Mouse (Mus musculus) midbrain, embryonic 10.5 days (tissue): ENCODE data around the gene Cks1b. TPM values are rescaled to one million over a fixed set of nuclear protein-coding genes. Genes with fewer than 3 reads are reported as not detected.
A peak's percentile ranks its signal among the peaks of the same experiment; 100 is the strongest.

Experiments used
- DNase-seq: peaks from one replicate; pipeline ENCODE4 v3.0.0-alpha.2; 2017; ENCODE audit warnings: low spot score
- H3K27ac ChIP-seq: fragments of 300-500 bp; sonication (generic); replicated peaks from 2 replicates; pipeline ENCODE4 v1.5.1; 2016; ENCODE audit warnings: mild to moderate bottlenecking
- H3K27me3 ChIP-seq: fragments of 300-500 bp; sonication (generic); 2 replicates; pipeline ENCODE4 v1.6.1; 2016; ENCODE audit warnings: low read depth, mild to moderate bottlenecking; ENCODE audit not compliant: poor library complexity, severe bottlenecking
- H3K36me3 ChIP-seq: fragments of 300-500 bp; sonication (generic); 2 replicates; pipeline ENCODE4 v1.6.1; 2016; ENCODE audit warnings: mild to moderate bottlenecking, moderate library complexity
- H3K4me1 ChIP-seq: fragments of 300-500 bp; sonication (generic); 2 replicates; pipeline ENCODE4 v1.6.1; 2016
- H3K4me3 ChIP-seq: fragments of 300-500 bp; sonication (generic); 2 replicates; pipeline ENCODE4 v1.5.1; 2016; ENCODE audit warnings: mild to moderate bottlenecking, moderate library complexity
- H3K9me3 ChIP-seq: fragments of 300-500 bp; sonication (generic); replicated peaks from 2 replicates; pipeline ENCODE4 v1.6.1; 2016; ENCODE audit warnings: mild to moderate bottlenecking
- WGBS: fragments of 180-500 bp; shearing (Covaris S2); methylation state at CpG from one replicate; pipeline ENCODE4 v1.1.7; 2016; 5-methylcytosine and 5-hydroxymethylcytosine counted together
- polyA plus RNA-seq: library from polyadenylated mRNA; unstranded; fragments of >200 nt; fragmentation: Nextera tagmentation; extraction: Ambion mirVana; gene quantifications from 2 replicates; pipeline ENCODE4 v1.2.1, GENCODE M21; 2016

Cks1b gene
- polyA plus RNA-seq, 1 experiment from 2014 or later, result 645 TPM

- H3K4me3 ChIP-seq, result peak overlapping the region; percentile 57
- no peaks in the 10 kb centered on the region for H3K27me3 ChIP-seq
- peaks cover 38% of the 10 kb centered on the region for H3K36me3 ChIP-seq
- peak overlapping the region; percentile 85 for H3K27ac ChIP-seq
- no peaks in the 10 kb centered on the region for H3K9me3 ChIP-seq
- 5% methylated on average over 22 of the region's 22 CpGs for WGBS
- no peak for DNase-seq
- H3K4me1 ChIP-seq, result peaks cover 57% of the 10 kb centered on the region
Observed at GRCm38 (mm10) chr3:89421810-89422473, 3.8 kb upstream of the Cks1b start.

- peak overlapping the region; percentile 85 for H3K27ac ChIP-seq
- H3K36me3 ChIP-seq, result peaks cover 37% of the 10 kb centered on the region
- 2% methylated on average over 11 of the region's 11 CpGs for WGBS
- no peaks in the 10 kb centered on the region for H3K9me3 ChIP-seq
- no peaks in the 10 kb centered on the region for H3K27me3 ChIP-seq
- DNase-seq, result peak; percentile 72
- H3K4me3 ChIP-seq, result peak overlapping the region; percentile 57
- H3K4me1 ChIP-seq, result peaks cover 64% of the 10 kb centered on the region
Observed at GRCm38 (mm10) chr3:89421002-89421774, 3.0 kb upstream of the Cks1b start.

GRCm38 (mm10) chr3:89420421-89420820 lies 2.2 kb upstream of the Cks1b start:
- Histone ChIP-seq H3K27ac (peak overlapping the region; percentile 85; the same call in 1 of the 2 replicates), H3K4me3 (peak overlapping the region; percentile 57), H3K4me1 (peaks cover 66% of the 10 kb centered on the region), H3K36me3 (peaks cover 39% of the 10 kb centered on the region), H3K27me3 (no peaks in the 10 kb centered on the region), H3K9me3 (no peaks in the 10 kb centered on the region)
- WGBS, result 65% methylated on average over 2 of the region's 2 CpGs
- no peak for DNase-seq

- WGBS, result 43% methylated on average over 3 of the region's 3 CpGs
- Histone ChIP-seq H3K4me3 (peak overlapping the region; percentile 73), H3K4me1 (peaks cover 66% of the 10 kb centered on the region), H3K27ac (peak overlapping the region; percentile 94), H3K27me3 (no peaks in the 10 kb centered on the region), H3K36me3 (peaks cover 39% of the 10 kb centered on the region), H3K9me3 (no peaks in the 10 kb centered on the region)
- no peak for DNase-seq
Observed at GRCm38 (mm10) chr3:89419981-89420380, 1.8 kb upstream of the Cks1b start.

GRCm38 (mm10) chr3:89419571-89419970 lies 1.4 kb upstream of the Cks1b start:
- peaks cover 66% of the 10 kb centered on the region for H3K4me1 ChIP-seq
- no peaks in the 10 kb centered on the region for H3K27me3 ChIP-seq
- H3K36me3 ChIP-seq, result peaks cover 39% of the 10 kb centered on the region
- H3K27ac ChIP-seq, result peak overlapping the region; percentile 94
- H3K4me3 ChIP-seq, result peak overlapping the region; percentile 73
- WGBS, result 3% methylated on average over 9 of the region's 9 CpGs
- DNase-seq, result peak; percentile 36
- H3K9me3 ChIP-seq, result no peaks in the 10 kb centered on the region

DNA sequence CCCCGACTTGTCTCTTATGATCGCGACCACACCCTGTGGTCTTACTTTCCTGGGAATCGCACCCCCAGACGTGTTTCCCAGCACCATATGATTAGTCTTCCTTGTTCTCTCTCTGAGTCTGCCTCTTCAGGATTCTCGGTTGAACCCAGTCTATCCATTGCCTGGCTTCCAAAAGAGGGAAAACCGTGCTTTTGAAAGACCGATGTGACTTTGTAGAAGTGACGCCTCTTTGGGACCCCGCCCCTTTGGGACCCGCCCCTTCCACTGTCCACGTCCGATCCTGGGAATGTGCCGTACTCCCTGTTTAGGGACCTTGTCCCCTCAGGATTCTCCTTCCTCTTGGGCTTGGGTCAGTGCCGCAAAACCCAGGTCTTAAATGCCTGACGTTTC lies 673 bp upstream of the Cks1b start:
- Histone ChIP-seq H3K4me3 (peak overlapping the region; percentile 73), H3K9me3 (no peaks in the 10 kb centered on the region), H3K27me3 (no peaks in the 10 kb centered on the region), H3K36me3 (peaks cover 39% of the 10 kb centered on the region), H3K4me1 (peaks cover 59% of the 10 kb centered on the region), H3K27ac (peak overlapping the region; percentile 94)
- WGBS, result under 1% methylated on average over 16 of the region's 16 CpGs
- DNase-seq, result peak; percentile 84

DNA sequence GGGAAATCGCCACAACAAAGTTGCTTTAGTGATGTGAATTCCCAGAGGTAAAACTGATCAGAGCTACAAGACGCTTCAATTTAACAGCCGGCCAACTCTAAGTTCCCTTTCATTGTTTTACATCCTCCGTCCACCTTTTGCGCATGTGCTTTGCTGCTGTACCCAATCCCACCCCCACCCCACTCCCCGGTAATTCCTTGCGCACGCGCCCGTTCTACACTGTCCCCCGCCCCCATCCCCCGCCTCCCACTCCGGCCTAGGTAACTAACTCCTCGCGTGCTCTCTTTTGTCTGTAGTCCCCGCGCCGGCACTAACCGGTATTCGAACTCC lies 378 bp downstream of the Cks1b start:
- peaks cover 40% of the 10 kb centered on the region for H3K36me3 ChIP-seq
- H3K9me3 ChIP-seq, result no peaks in the 10 kb centered on the region
- WGBS, result under 1% methylated on average over 20 of the region's 20 CpGs
- peak overlapping the region; percentile 94 for H3K27ac ChIP-seq
- peaks cover 50% of the 10 kb centered on the region for H3K4me1 ChIP-seq
- H3K27me3 ChIP-seq, result no peaks in the 10 kb centered on the region
- peak overlapping the region; percentile 73 for H3K4me3 ChIP-seq
- DNase-seq, result no peak

DNA sequence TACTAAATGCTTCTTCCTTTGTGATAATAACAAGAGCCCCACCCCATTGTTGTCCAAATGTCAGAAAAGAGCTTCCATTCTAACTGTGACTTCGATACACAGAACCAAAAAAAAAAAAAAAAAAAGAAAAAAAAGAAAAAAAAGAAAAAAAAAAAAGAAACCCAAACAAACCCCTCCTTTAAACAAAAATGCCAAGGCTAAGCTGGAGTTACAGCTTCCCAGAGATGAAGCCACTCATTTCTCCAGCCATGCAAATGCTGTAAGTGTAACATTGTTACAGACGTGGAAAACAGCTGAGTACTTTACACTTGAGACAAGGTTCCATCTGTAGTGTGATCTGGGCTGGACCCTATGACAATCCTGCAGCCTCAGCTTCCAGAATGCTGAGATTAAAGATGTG lies 1.1 kb downstream of the Cks1b start:
- peak overlapping the region; percentile 94 for H3K27ac ChIP-seq
- no peak for DNase-seq
- WGBS, result 28% methylated on average over 2 of the region's 2 CpGs
- H3K9me3 ChIP-seq, result no peaks in the 10 kb centered on the region
- H3K27me3 ChIP-seq, result no peaks in the 10 kb centered on the region
- H3K36me3 ChIP-seq, result peaks cover 40% of the 10 kb centered on the region
- H3K4me1 ChIP-seq, result peaks cover 46% of the 10 kb centered on the region
- peak overlapping the region; percentile 73 for H3K4me3 ChIP-seq

GRCm38 (mm10) chr3:89416158-89416557 lies 2.0 kb downstream of the Cks1b start:
- H3K4me1 ChIP-seq, result peaks cover 40% of the 10 kb centered on the region
- no peaks in the 10 kb centered on the region for H3K9me3 ChIP-seq
- H3K27ac ChIP-seq, result no peak overlapping the region
- no peak for DNase-seq
- WGBS, result 97% methylated on average over 8 of the region's 8 CpGs
- H3K4me3 ChIP-seq, result peak overlapping the region; percentile 73
- no peaks in the 10 kb centered on the region for H3K27me3 ChIP-seq
- H3K36me3 ChIP-seq, result peaks cover 40% of the 10 kb centered on the region

DNA sequence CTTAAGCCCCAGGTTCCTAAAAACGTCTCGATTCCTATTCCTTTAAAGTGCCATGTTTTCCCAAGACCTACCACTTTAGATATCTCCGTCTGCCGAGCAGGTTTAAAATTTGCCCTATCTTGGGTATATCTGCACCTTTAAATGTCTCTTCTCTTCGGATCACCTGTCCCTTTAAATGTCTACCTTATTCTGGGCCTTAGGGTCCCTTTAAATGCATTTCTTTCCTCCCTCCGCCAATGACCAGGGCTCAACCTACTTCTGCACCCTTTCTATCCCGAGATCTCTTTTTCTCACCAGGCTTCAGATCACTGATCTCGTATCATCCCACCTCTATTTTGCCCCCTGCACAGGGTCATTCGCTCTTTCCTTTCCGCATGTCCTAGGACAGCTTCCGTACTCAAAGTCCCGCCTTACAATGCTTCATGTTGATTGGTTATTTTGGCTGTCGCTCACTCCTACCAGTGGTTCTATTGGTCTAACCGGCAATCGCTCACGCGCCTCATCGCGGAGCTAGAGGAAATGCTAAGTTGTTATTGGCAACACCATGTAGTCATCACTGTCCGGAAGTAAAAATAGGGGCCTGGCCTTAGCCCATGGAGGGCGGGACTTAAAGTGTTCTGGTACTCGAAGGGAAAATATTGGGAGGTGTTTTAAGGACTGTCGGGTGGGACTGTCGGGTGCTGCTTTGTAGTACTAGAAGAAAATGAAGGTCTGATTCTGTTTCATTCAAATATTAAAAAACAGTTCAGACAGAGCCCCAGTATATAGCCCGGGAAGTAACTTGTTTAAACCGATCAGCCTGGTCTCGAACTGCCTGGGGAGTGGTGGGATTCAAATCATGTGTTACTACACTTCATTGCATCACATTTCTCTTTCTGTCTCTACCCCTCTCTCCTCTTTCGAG lies 6.4 kb downstream of the Cks1b start, which contains the start of gene Flad1:
Flad1 (minus strand) TSS at position 381 of the 904 bp plus-strand sequence.
- Histone ChIP-seq H3K4me3 (peak within 1 kb of the TSS; percentile 65), H3K9me3 (no peaks in the 10 kb centered on the region), H3K4me1 (peaks cover 23% of the 10 kb centered on the region), H3K27ac (peak within 1 kb of the TSS; percentile 74), H3K27me3 (no peaks in the 10 kb centered on the region), H3K36me3 (peaks cover 61% of the 10 kb centered on the region)
- peak; percentile 95 for DNase-seq
- 6% methylated on average over 28 of the region's 28 CpGs for WGBS

GRCm38 (mm10) chr3:89410864-89411263 lies 7.3 kb downstream of the Cks1b start:
- no peak for DNase-seq
- peak overlapping the region; percentile 73; the same call in 1 of the 2 replicates for H3K27ac ChIP-seq
- H3K4me3 ChIP-seq, result peak overlapping the region; percentile 65
- peaks cover 54% of the 10 kb centered on the region for H3K36me3 ChIP-seq
- H3K9me3 ChIP-seq, result no peaks in the 10 kb centered on the region
- H3K4me1 ChIP-seq, result peaks cover 17% of the 10 kb centered on the region
- 82% methylated on average over 10 of the region's 10 CpGs for WGBS
- H3K27me3 ChIP-seq, result no peaks in the 10 kb centered on the region

- WGBS, result 98% methylated on average over 3 of the region's 3 CpGs
- Histone ChIP-seq H3K4me1 (peaks cover 17% of the 10 kb centered on the region), H3K9me3 (no peaks in the 10 kb centered on the region), H3K36me3 (peaks cover 49% of the 10 kb centered on the region), H3K27ac (no peak overlapping the region), H3K27me3 (no peaks in the 10 kb centered on the region), H3K4me3 (no peak overlapping the region)
- DNase-seq, result no peak
Observed at GRCm38 (mm10) chr3:89409701-89410100, 8.5 kb downstream of the Cks1b start.
